Mouse (Mus musculus): ENCODE data around the gene Spata16. TPM values are rescaled to one million over a fixed set of nuclear protein-coding genes. Genes with fewer than 3 reads are reported as not detected.
"Not testable (repeated sequence)": the region's sequence is repeated elsewhere in the genome, so short reads cannot be mapped to it uniquely, and the experiment has no call there.

Spata16 gene
- not detected for total RNA-seq (2022)

DNA sequence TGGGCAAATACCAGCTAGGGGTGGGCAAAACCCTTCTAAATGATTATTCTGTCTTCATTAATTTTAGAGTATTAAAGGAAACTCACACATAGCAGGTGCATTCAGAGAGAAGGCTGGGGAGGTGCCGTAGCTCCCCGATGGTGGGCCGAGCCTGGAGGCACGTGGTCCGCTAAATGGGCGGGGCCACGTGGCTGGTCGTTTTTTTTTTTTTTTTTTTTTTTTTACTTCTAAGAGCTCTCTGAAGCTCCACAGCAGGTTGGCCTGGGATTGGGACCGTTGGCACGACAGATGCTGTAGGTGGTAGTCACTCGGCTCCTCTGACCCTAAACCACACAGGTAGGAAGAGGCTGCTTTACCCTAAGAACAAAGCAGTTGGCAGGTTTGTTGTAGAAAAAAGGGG, at the start of gene Spata16:
Gene Spata16 (plus strand): TSS at position 219 of the 400 bp plus-strand sequence.
- no peak for DNase-seq (ENCODE audit: low spot score in 2 of 2)

DNA sequence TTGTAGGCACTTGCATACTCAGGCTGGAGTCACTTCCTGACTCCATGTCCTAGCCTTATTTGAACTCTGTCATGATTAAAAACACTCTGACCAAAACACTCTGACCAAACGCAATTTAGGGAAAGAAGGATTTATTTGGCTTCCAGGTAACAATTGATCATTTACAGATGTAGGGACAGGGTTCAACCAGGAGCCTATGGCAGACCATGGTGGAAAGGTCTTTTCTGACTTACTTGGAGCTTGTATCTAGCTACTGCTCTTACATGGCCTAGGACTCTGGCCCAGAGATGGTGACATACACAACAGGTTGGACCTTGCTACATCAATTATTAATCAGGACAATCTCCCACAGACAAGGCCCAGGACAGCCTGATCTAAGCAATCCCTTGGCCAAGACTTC, 32.6 kb upstream of the Spata16 start:
- DNase-seq (ENCODE audit: low spot score in 2 of 2), result no peak

DNA sequence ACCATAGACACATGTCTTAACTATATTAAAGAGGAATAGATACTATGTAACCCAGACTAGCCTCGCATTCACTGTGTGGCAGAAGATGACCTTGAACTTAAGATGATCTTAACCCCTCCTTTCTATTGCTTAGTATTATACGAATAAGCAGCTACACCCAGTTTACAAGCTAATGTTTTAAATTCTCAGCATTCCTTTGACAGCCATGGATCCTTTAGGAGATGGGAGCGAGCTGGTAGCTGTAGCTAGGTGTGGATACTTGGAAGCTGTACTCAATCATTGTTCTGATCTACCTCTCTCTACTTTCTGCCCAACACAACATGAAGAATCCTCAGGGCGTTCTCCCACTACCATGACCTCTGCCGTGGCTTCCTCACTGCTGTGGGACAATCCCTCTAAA, 28.9 kb upstream of the Spata16 start:
- DNase-seq (ENCODE audit: low spot score in 2 of 2), result no peak

DNA sequence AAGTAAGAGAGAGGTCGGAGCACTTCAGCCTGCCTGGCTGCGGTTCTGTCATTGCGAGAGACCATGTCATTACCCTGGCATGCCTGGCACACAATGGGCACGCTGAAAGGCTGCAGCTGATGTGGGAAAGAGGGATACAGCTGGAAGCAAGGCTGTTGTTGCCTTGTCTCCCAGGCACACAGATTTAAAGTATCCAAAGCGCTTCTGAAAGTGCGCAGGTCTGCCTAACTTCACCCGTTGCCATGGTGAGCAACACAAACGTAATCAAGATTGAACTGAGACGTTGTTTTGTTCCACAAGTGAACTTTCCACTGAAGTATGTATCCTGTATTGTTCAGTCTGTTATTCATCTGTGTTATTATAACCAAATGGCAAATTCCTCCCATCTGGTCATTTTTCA, 1.8 kb downstream of the Spata16 start:
- no peak for DNase-seq (ENCODE audit: low spot score in 2 of 2)

DNA sequence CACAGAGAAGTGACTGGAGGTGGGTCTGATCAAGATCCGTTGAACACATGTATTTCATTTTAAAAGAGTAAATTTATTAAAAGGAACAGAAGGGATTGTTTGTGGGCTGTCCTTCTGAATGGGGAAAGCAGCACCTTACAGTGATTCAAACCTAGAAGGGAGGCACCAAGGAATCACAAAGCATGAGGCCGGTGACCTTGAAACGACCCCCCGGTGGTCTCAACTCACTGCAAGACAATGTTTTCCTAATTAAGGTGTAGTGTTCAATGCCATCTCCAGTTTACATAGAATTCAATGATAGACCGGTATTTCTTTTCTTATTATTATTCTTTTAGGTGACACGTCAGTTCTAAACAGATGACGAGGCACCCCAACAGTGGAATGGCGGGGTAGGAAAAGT, 2.4 kb downstream of the Spata16 start:
- no peak for DNase-seq (ENCODE audit: low spot score in 2 of 2)

DNA sequence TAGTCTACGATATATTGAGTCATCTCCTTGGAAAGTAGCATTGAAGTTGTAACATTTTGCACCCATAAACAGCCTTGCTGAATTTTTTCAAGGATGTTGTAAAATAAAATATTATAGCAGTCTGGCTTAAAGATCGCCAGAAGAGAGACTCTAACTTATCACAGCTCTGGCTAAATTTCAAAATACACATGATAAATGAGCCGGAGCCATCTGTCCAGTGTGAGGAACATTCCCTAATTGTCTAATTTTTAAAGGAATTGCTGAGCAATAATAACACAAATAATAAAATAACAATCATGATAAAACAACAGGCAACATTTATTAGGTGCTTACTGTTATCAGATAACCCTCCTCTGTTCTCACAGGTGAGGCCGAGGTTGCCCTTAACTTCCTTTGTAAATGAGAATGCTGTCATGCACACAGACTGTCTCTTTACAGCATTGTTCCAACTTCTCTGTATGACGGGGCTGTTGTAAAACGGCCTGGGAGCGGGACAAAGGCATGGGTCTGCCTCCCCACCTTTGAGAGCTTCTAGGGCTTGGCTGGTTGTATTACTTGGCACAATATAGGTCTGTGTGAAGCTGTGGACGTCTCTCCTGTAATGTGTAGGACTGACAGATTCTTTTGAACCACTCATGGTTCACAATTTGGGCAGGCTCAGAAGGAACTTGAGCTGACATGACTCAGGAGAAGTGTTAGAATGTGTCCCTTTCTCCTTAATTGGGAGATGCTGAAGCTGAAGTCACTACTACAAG, 3.1 kb downstream of the Spata16 start:
- no peak for DNase-seq (ENCODE audit: low spot score in 2 of 2)

DNA sequence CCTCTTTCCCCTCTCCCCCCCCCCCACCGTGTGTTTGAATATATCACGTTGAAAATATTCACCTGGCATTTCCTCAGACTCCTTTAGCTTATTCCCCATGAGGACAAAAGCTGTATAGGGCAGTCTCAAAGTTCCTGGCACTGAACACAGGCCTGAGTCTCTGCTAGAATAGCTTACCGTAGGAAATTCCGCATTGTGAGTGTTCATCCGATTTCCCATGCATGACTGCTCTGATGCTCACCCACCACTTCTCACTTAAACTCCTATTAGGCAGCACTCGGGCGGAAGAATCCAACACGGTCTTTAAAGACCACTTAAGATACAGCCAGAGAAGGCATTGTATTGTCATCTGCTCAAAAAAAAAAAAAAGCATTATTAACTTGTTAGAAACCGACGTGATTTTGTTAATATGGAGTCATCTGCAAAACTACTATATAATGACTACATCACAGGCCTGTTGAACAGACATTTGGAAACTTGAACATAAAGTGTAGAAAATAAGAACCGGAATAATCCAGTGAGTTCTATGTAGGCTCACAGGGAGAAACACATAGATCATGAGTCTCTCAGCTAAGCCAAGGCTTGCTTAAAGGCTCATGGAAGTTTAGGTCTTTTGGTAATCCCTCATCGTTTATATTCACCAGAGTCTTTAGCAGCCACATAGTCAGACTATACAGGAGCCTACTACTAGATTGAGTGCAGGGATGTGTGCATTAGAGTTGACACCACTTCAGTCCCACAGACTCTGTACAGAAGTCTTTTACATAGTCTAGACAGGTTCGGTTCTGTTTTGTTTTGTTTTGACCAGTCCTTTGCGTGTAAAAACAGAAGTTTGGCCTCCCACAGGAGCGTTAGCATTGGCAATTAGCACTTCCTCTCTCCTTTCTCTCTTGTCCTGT, 4.2 kb downstream of the Spata16 start:
- no peak for DNase-seq (ENCODE audit: low spot score in 2 of 2)

DNA sequence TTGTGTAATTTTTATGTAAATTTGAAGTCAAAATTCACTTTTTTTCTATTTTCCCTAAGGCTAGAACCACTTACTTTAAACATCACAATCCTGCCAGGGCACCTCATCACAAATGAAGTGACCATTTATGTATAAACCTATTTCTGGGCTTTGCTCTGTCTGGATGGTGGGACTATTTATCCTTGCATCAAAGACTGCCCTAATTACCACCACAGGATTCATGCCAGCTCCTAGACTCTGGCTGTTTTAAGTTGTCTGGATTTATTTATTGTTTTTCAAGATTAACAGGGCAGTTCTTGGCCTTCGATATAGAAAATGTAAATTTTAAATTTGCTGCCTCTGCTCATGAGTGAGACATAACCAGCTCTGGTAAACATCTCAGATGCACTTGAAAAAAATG, 6.7 kb downstream of the Spata16 start:
- DNase-seq (ENCODE audit: low spot score in 2 of 2), result no peak

DNA sequence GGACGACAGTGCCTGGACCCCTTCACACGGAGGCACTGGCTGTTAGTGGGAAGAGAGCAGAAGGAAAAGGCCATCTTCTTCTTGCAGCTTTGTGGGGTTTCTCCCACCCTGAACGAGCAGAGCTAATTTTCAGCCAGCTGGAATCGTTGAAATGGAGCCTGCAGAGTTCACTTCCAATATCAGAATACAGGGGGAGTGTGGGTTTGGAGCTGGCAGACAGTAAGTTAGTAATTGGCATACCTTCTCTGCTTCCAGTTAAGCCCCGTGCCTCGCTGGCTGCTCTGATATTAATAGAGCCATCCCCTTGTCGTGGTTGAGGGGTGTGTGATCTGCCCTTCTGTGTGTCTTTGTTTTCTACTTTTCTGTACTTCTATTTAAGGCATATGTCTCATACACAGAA, 9.4 kb downstream of the Spata16 start:
- no peak for DNase-seq (ENCODE audit: low spot score in 2 of 2)

DNA sequence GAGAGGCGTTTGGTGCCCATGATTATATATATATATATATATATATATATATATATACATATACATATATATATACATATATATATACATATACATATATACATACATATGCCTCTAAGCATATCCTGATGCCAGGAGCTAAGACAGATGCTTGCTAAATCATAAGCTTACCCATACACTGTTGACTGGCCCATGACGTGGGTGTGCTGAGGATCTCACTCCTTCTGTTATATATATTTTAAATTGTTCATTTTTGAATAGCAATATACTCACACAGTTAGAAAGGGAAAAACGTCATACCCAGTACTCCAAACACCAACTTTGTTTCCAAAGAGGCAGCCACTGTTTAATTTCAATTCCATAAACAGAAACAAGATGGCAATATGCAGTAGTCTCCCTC, 48.4 kb downstream of the Spata16 start:
- DNase-seq (ENCODE audit: low spot score in 2 of 2), result no peak

DNA sequence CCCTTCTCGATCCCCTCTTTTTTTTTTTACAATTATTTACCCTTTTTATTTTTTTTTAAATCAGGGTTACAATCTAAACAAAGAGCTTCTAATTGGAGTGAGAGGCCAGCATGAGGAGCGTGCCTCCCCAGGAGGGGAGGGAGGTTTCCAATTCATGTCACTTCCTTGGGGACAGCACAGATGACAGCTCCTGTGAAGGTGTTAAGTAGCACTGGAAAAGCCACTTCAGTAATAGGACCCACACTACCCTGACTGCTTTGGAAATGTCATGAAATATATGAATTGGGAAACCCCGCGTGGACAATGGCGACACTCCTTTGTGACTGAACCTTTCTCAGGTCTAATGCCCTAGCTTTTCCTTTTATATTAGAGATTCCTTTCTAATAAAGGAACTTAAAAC, 72.1 kb downstream of the Spata16 start:
- not testable (repeated sequence) for DNase-seq (ENCODE audit: low spot score in 2 of 2)

DNA sequence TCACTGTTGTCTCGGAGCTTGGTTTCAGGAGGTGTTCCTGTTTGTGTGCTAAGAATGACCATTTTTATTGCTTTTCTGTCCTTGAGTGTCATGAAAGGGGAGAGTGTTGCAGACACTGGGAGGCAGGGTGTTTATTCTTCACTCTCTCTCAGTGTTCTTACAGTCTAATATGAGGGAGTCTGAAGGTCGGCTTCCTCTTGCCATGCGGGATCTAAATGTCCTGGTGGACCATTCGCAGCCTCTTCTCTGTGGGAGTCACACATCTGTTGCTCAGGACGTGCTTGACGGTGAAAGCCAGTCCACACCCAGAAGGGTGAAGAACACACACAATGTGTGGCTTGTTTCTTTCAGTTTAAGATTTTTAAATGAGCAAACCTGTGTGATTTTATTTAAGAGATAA, 90.1 kb downstream of the Spata16 start:
- DNase-seq (ENCODE audit: low spot score in 2 of 2), result no peak

DNA sequence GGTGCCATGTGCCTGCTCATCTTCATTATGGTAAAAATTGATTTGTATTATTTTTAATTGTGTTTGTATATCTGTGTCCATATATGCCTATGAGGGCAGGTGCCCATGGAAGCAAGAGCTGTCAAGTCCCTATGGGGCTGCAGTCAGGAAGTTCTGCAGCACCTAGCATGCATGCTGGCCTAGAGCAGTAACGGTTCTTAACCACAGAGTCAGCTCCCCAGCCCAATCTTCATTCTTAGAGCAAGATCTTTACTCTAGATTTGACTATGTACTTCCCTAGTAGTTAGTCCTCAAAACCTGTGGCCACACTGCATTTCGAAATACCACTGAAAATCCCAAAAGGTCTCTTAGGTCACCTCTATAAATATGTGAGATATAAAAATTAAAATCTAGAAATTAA, 113.1 kb downstream of the Spata16 start:
- no peak for DNase-seq (ENCODE audit: low spot score in 2 of 2)

DNA sequence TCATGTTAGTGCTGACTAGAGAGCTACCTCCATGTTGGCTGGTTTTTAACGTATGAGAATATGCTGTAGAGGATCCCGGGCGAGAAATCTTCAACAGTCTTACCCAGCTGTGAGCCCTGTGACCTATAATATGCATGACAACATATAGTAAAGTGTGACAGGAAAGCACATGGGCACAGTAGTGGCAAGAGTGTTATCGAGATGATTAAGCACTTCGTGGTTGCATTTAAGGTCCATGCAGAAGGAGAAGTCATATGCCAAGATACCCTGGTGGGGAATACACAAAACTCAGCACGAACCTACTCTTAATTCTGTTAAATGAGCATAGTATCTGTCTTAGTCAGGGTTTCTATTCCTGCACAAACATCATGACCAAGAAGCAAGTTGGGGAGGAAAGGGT, 115.0 kb downstream of the Spata16 start:
- no peak for DNase-seq (ENCODE audit: low spot score in 2 of 2)

DNA sequence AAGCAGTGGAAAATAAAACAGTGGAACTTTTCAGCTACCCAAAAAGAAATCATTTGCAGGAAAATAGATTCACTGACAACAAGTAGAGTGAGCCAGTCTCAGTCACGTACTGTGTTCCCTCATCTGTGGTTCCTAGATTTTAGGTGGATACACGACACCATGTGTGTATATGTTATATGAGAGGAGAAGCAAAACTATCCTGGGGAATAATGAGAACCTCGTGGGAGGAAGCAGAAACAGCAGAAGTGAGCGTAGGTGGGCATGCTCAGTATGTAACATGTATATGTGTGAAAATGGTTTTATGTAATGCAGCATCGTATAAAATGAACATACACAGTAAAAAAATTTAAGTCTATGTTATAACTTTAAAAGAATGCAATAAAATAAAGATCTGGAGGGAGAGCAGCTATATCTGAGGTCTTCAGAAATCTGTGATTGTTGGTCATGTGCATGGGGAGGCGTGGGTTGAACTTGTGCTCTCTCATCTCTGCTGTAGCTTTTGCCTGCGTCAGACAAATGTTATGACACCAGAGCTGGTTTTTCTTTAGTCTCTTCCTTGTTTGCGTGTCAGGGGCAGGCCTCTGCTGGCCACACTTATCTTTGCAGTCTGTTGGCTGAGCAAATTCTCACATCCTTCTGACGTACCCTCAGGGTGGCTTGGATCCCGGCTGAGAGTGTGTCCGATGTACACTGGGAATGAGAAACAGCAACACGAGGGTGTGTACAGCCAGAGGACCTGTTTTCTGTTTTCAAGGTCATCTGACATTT, 156.1 kb downstream of the Spata16 start:
- DNase-seq (ENCODE audit: low spot score in 2 of 2), result no peak

DNA sequence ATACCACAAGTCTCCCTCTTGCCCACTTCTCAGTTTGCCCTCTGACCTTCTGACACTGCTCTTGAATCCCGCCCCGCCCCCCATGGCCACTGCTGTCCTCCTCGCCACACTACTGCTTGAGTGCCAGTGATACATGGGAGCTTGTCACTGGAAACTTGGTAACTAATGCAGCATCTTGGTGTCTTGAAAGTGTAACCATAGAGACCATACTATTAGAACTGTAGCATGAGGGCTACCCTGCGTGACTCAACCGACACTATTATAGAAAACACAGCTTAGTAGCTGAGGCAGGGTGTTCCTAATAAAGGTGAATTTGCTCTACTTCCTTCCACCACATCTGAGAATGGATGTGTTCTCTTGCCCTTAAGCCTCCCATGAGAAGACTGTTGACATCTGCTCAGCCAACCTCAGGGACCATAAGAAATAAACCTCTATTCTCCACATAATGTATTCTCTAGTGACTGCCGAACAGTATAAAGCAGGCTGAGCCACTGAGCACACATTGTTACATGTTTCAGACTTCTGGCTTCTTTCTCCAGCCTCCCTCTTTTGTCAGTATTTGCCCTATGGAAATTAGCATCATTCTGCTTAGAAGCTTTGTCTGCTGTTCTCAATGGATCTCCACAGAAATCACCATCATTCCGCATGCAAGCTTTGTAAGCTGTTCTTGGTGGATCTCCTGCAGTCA, 158.6 kb downstream of the Spata16 start:
- no peak for DNase-seq (ENCODE audit: low spot score in 2 of 2)

DNA sequence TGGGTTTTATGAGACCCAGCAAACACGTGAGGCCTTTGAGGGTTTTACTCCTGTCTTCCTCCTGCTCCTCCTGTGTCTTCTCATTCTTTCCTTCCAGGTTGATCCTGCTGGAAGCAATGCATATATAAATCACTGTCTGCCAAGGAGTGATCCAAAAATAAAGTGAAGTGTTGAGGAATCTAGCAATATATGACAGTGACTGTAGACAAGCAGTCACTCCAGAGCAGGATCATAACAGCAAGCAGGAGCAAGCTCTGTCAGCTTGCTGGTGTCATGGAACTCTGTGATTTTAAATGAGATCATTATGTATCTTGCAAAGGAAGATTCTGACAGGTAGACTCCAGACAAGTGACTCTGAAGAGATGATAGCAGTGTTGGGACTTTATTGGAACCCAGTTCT, 159.5 kb downstream of the Spata16 start:
- no peak for DNase-seq (ENCODE audit: low spot score in 2 of 2)

DNA sequence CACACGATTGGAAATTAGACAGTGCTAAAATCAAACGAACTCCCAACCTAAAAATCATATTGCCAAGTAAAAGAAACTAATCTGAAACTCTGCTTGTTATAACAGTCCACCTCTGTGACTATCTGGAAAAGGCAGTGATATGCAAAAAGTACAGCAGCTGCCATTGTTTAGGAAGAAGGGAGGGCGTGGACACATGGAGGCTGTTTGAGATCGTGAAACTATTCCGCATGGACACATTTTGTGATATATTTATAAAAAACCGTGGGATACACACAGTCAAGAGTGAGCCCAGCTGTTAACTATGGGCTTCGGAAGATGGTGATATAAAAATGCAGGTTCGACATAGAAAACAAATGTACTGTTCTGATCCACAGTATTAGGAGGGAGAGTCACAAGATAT, 176.9 kb downstream of the Spata16 start:
- DNase-seq (ENCODE audit: low spot score in 2 of 2), result no peak

DNA sequence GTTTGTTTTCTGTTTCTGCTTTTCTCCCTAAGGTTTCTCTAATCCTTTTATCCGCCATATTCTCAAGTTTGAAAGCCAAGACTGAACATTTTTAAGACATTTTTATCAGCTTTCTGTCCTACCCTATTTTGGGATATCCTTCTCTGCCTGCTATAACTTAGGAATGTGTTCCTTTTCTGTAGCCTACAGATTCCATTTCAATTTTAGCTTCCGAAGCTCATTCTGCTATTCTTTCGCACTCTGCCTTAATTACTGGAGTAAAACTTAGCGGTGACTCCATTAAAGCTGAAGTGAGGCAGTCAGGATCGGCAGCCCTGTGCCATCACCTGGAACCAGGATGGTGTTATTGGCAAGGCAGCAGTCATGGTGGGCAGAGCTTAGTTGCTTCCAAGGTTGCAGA, 178.3 kb downstream of the Spata16 start:
- no peak for DNase-seq (ENCODE audit: low spot score in 2 of 2)

DNA sequence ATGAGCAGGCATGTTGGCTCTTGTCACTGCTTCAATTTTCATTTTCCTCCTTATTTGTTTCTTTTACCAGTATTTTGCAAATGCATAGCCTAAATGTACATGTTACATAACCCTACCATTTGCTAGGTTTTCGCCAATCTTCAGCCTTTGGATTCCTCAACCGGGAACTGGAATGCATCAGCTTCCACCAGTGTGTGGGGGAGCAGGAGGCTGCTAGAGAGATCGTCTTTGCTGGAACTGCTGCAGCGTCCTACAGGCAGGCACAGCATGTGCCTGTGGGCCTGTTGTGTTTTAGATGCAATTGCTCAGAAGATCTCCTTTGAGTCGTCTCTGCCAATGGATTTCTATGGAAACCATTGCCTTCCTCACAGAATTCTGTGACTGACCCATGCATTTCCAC, 182.0 kb downstream of the Spata16 start:
- no peak for DNase-seq (ENCODE audit: low spot score in 2 of 2)

All from gastrocnemius, adult 8-10 months (tissue).